Mouse (Mus musculus): ENCODE results near the gene Slc47a1. TPM values are rescaled to one million over a fixed set of nuclear protein-coding genes. Genes with fewer than 3 reads are reported as not detected.
"Not testable (repeated sequence)": the region's sequence is repeated elsewhere in the genome, so short reads cannot be mapped to it uniquely, and the experiment has no call there.

Slc47a1 gene
- polyA plus RNA-seq (2015; fragmentation: Nextera tagmentation; extraction: Ambion mirVana), result 0.13 TPM in 1 of 2 replicates, not detected in the other

- H3K9ac ChIP-seq (replicated peaks), result no peak within 1 kb of the TSS
Observed at GRCm38 (mm10) chr11:61377881-61378613, at the start of gene Slc47a1. Gene Slc47a1, minus strand, starts transcription at chr11:61378345.

GRCm38 (mm10) chr11:61419253-61419652 is 41.1 kb upstream of the Slc47a1 start:
- Histone ChIP-seq H3K9me3 (no peaks in the 10 kb centered on the region), H3K4me2 (replicated peaks) (no peak overlapping the region), H3K4me1 (no peaks in the 10 kb centered on the region), H3K27ac (replicated peaks) (no peak overlapping the region), H3K4me3 (no peak overlapping the region), H3K36me3 (no peaks in the 10 kb centered on the region), H3K9ac (replicated peaks) (no peak overlapping the region), H3K27me3 (no peaks in the 10 kb centered on the region)
- WGBS, result 86% methylated on average over 6 of the region's 6 CpGs
- ATAC-seq (replicated peaks), result no peak

More at GRCm38 (mm10) chr11:61377881-61378613, at the start of gene Slc47a1:
- H3K4me1 ChIP-seq, result peaks cover 5% of the 10 kb centered on the region; the same call in 1 of the 2 replicates
- WGBS, result 19% methylated on average over 39 of the region's 39 CpGs
- H3K27me3 ChIP-seq, result peaks cover 22% of the 10 kb centered on the region
- H3K4me2 ChIP-seq (replicated peaks), result peak within 1 kb of the TSS; percentile 20
- no peak for ATAC-seq (replicated peaks)
- no peaks in the 10 kb centered on the region for H3K9me3 ChIP-seq
- peak within 1 kb of the TSS; percentile 4; the same call in 1 of the 2 replicates for H3K4me3 ChIP-seq
- no peak within 1 kb of the TSS for H3K27ac ChIP-seq (replicated peaks)
- no peaks in the 10 kb centered on the region for H3K36me3 ChIP-seq

- Histone ChIP-seq H3K4me2 (replicated peaks) (no peak overlapping the region), H3K27me3 (no peaks in the 10 kb centered on the region), H3K36me3 (no peaks in the 10 kb centered on the region), H3K9ac (replicated peaks) (no peak overlapping the region), H3K9me3 (no peaks in the 10 kb centered on the region), H3K27ac (replicated peaks) (no peak overlapping the region), H3K4me3 (no peak overlapping the region), H3K4me1 (no peaks in the 10 kb centered on the region)
- WGBS, result 28% methylated on average over 6 of the region's 6 CpGs
- peak; percentile 61; the same call in 1 of the 2 replicates for ATAC-seq (replicated peaks)
Observed at GRCm38 (mm10) chr11:61417945-61418551, 39.9 kb upstream of the Slc47a1 start.

GRCm38 (mm10) chr11:61416540-61416939 is 38.4 kb upstream of the Slc47a1 start:
- 87% methylated on average over 17 of the region's 17 CpGs for WGBS
- not testable (repeated sequence) for H3K4me1 ChIP-seq; H3K9ac ChIP-seq (replicated peaks); H3K27me3 ChIP-seq; ATAC-seq (replicated peaks); H3K4me3 ChIP-seq; H3K27ac ChIP-seq (replicated peaks); H3K4me2 ChIP-seq (replicated peaks); H3K9me3 ChIP-seq; H3K36me3 ChIP-seq

- Histone ChIP-seq H3K4me2 (replicated peaks) (no peak overlapping the region), H3K9me3 (no peaks in the 10 kb centered on the region), H3K27me3 (no peaks in the 10 kb centered on the region), H3K9ac (replicated peaks) (no peak overlapping the region), H3K36me3 (no peaks in the 10 kb centered on the region), H3K27ac (replicated peaks) (no peak overlapping the region), H3K4me1 (peaks cover 4% of the 10 kb centered on the region; the same call in 1 of the 2 replicates), H3K4me3 (no peak overlapping the region)
- ATAC-seq (replicated peaks), result no peak
- 88% methylated on average over 1 of the region's 1 CpGs for WGBS
Observed at GRCm38 (mm10) chr11:61415444-61415843, 37.3 kb upstream of the Slc47a1 start.

- H3K4me3 ChIP-seq, result no peak overlapping the region
- H3K9me3 ChIP-seq, result no peaks in the 10 kb centered on the region
- H3K4me1 ChIP-seq, result peaks cover 10% of the 10 kb centered on the region
- no peaks in the 10 kb centered on the region for H3K27me3 ChIP-seq
- H3K9ac ChIP-seq (replicated peaks), result no peak overlapping the region
- ATAC-seq (replicated peaks), result no peak
- H3K27ac ChIP-seq (replicated peaks), result no peak overlapping the region
- WGBS, result 79% methylated on average over 3 of the region's 3 CpGs
- H3K4me2 ChIP-seq (replicated peaks), result no peak overlapping the region
- no peaks in the 10 kb centered on the region for H3K36me3 ChIP-seq
Observed at GRCm38 (mm10) chr11:61414560-61414959, 36.4 kb upstream of the Slc47a1 start.

GRCm38 (mm10) chr11:61413411-61413810 is 35.3 kb upstream of the Slc47a1 start:
- Histone ChIP-seq H3K27ac (replicated peaks) (no peak overlapping the region), H3K4me2 (replicated peaks) (no peak overlapping the region), H3K4me1 (peaks cover 11% of the 10 kb centered on the region), H3K4me3 (no peak overlapping the region), H3K9ac (replicated peaks) (no peak overlapping the region), H3K36me3 (no peaks in the 10 kb centered on the region), H3K9me3 (no peaks in the 10 kb centered on the region), H3K27me3 (no peaks in the 10 kb centered on the region)
- ATAC-seq (replicated peaks), result no peak
- WGBS, result 87% methylated on average over 5 of the region's 5 CpGs

GRCm38 (mm10) chr11:61411809-61412208 is 33.7 kb upstream of the Slc47a1 start:
- H3K9me3 ChIP-seq, result no peaks in the 10 kb centered on the region
- no peak overlapping the region for H3K4me3 ChIP-seq
- no peak overlapping the region for H3K9ac ChIP-seq (replicated peaks)
- no peak for ATAC-seq (replicated peaks)
- H3K27ac ChIP-seq (replicated peaks), result no peak overlapping the region
- 47% methylated on average over 7 of the region's 7 CpGs for WGBS
- no peaks in the 10 kb centered on the region for H3K27me3 ChIP-seq
- peaks cover 14% of the 10 kb centered on the region for H3K4me1 ChIP-seq
- no peaks in the 10 kb centered on the region for H3K36me3 ChIP-seq
- no peak overlapping the region for H3K4me2 ChIP-seq (replicated peaks)

GRCm38 (mm10) chr11:61411221-61411620 is 33.1 kb upstream of the Slc47a1 start:
- ATAC-seq (replicated peaks), result no peak
- Histone ChIP-seq H3K27ac (replicated peaks) (no peak overlapping the region), H3K4me1 (peaks cover 14% of the 10 kb centered on the region), H3K27me3 (no peaks in the 10 kb centered on the region), H3K9me3 (no peaks in the 10 kb centered on the region), H3K4me2 (replicated peaks) (no peak overlapping the region), H3K9ac (replicated peaks) (no peak overlapping the region), H3K36me3 (no peaks in the 10 kb centered on the region), H3K4me3 (no peak overlapping the region)
- WGBS, result 88% methylated on average over 11 of the region's 11 CpGs

- H3K9ac ChIP-seq (replicated peaks), result no peak overlapping the region
- H3K27ac ChIP-seq (replicated peaks), result no peak overlapping the region
- ATAC-seq (replicated peaks), result no peak
- H3K9me3 ChIP-seq, result no peaks in the 10 kb centered on the region
- H3K4me3 ChIP-seq, result no peak overlapping the region
- no peaks in the 10 kb centered on the region for H3K27me3 ChIP-seq
- no peaks in the 10 kb centered on the region for H3K36me3 ChIP-seq
- 0% methylated on average over 1 of the region's 1 CpGs for WGBS
- peaks cover 14% of the 10 kb centered on the region for H3K4me1 ChIP-seq
- no peak overlapping the region for H3K4me2 ChIP-seq (replicated peaks)
Observed at GRCm38 (mm10) chr11:61410129-61410528, 32.0 kb upstream of the Slc47a1 start.

- Histone ChIP-seq H3K4me1 (peaks cover 14% of the 10 kb centered on the region), H3K9ac (replicated peaks) (no peak overlapping the region), H3K27ac (replicated peaks) (peak overlapping the region; percentile 99; the same call in 1 of the 2 replicates), H3K9me3 (no peaks in the 10 kb centered on the region), H3K4me2 (replicated peaks) (peak overlapping the region; percentile 53), H3K4me3 (peak overlapping the region; percentile 91), H3K27me3 (no peaks in the 10 kb centered on the region), H3K36me3 (no peaks in the 10 kb centered on the region)
- WGBS, result 17% methylated on average over 3 of the region's 3 CpGs
- ATAC-seq (replicated peaks), result no peak
Observed at GRCm38 (mm10) chr11:61409051-61409450, 30.9 kb upstream of the Slc47a1 start.

GRCm38 (mm10) chr11:61408184-61409027 is 30.3 kb upstream of the Slc47a1 start:
- Histone ChIP-seq H3K4me3 (peak overlapping the region; percentile 91), H3K9me3 (no peaks in the 10 kb centered on the region), H3K4me1 (peaks cover 14% of the 10 kb centered on the region), H3K9ac (replicated peaks) (peak overlapping the region; percentile 93), H3K36me3 (no peaks in the 10 kb centered on the region), H3K27ac (replicated peaks) (peak overlapping the region; percentile 99), H3K27me3 (no peaks in the 10 kb centered on the region), H3K4me2 (replicated peaks) (peak overlapping the region; percentile 53)
- ATAC-seq (replicated peaks), result peak; percentile 95
- WGBS, result under 1% methylated on average over 64 of the region's 64 CpGs
